Comparison of ENCODE assay signal across 8 mouse cellular contexts in genomic region chr4:109666461-109667269, GRCm38 (mm10). TPM values are rescaled to one million over a fixed set of nuclear protein-coding genes. Genes with fewer than 3 reads are reported as not detected.
DNase-seq lines count a peak whose midpoint lies in the region; ATAC-seq lines count a peak whose summit lies in the region.

Gene Cdkn2c, minus strand, starts transcription at chr4:109667189.

- H3K9ac ChIP-seq in embryonic facial prominence, embryonic 13.5 days: peak within 1 kb of the TSS; percentile 91

- H3K4me3 ChIP-seq in embryonic facial prominence, embryonic 13.5 days: peak within 1 kb of the TSS; percentile 78

- H3K27me3 ChIP-seq in embryonic facial prominence, embryonic 13.5 days: peaks cover 27% of the 10 kb centered on the region

- WGBS in embryonic facial prominence, embryonic 13.5 days: under 1% methylated on average over 64 of the region's 64 CpGs

- peak; percentile 95 for ATAC-seq in embryonic facial prominence, embryonic 13.5 days (ENCODE audit: insufficient number of reproducible peaks, insufficient read depth, low FRiP score, low TSS enrichment, low read depth)

- peak; percentile 85 for DNase-seq in 3T3-L1 (ENCODE audit: low read depth, low spot score)
- peak; percentile 91 to 97 for DNase-seq in adrenal gland, postnatal 36 days
- peak; percentile 87 for DNase-seq in heart, adult 8-10 months (ENCODE audit: low spot score)
- peak; percentile 92 for DNase-seq in kidney, adult 9 months
- peak; percentile 92 for DNase-seq in liver
- peak; percentile 71 to 81 for DNase-seq in monocyte, adult 2 months (ENCODE audit: low read depth in 1 of 2, low spot score in 2 of 2)
- DNase-seq in spleen, postnatal 14 days (ENCODE audit: low spot score in 2 of 2): peak; percentile 77 to 84

- peak within 1 kb of the TSS; percentile 98 for H3K4me2 ChIP-seq in embryonic facial prominence, embryonic 13.5 days

- H3K27ac ChIP-seq in embryonic facial prominence, embryonic 13.5 days: peak within 1 kb of the TSS; percentile 91

- no peaks in the 10 kb centered on the region for H3K36me3 ChIP-seq in embryonic facial prominence, embryonic 13.5 days

- peaks cover 15% of the 10 kb centered on the region; the same call in 1 of the 2 replicates for H3K4me1 ChIP-seq in embryonic facial prominence, embryonic 13.5 days

- no peaks in the 10 kb centered on the region for H3K9me3 ChIP-seq in embryonic facial prominence, embryonic 13.5 days

RNA-seq across cellular contexts. Expression of gene Cdkn2c, which starts in this region (rescaled TPM):
- 10 to 100 TPM; 45.9 to 53.2 TPM for total RNA-seq in adrenal gland, postnatal 36 days (2021)
- polyA plus RNA-seq in embryonic facial prominence, embryonic 13.5 days (2015; fragmentation: Nextera tagmentation; extraction: Ambion mirVana): 10.9 and 15.9 TPM in 2 replicates
- 10 to 100 TPM; 11.7 to 14.3 (median 13.2) TPM for total RNA-seq in heart, adult 8-10 months (2022)

Comparison
In these comparisons a context has a peak if more than half of its experiments do, and no peak if none do; other contexts are left out.
1. Peak in every context shown above with its lines: DNase-seq, ATAC-seq, H3K4me3 ChIP-seq and H3K27ac ChIP-seq.